Mouse (Mus musculus) embryonic fibroblast, embryonic 13.5 days (primary cell): ENCODE measurements around the gene Meox2.
A peak's percentile ranks its signal among the peaks of the same experiment; 100 is the strongest.

Source experiments
- CTCF ChIP-seq: IDR thresholded peaks from 2 replicates; pipeline ENCODE4 v1.5.1; 2011; ENCODE audit warnings: mild to moderate bottlenecking, control low read depth, low read length, moderate library complexity, borderline replicate concordance; ENCODE audit not compliant: insufficient read depth
- POLR2A ChIP-seq: IDR thresholded peaks from 2 replicates; pipeline ENCODE4 v1.6.1; 2011; ENCODE audit warnings: low read depth, mild to moderate bottlenecking, control low read depth, low read length, moderate library complexity

GRCm38 (mm10) chr12:37183689-37184088, 75.3 kb downstream of the Meox2 start:
- TF ChIP-seq POLR2A: no peak
- peak; percentile 49; the same call in 1 of the 2 replicates for TF ChIP-seq CTCF
